Mouse (Mus musculus) brown adipose tissue, adult 24 weeks (tissue): ENCODE measurements at regions not wholly inside any gene's neighbourhood (a gene's known extent, or its start where the extent isn't known, plus 50 kb on each side); places are given as distances from the start of the nearest gene placed in this dataset.

Experiments used
- H3K27ac ChIP-seq: fragments of 200-500 bp; replicated peaks from 2 replicates; pipeline ENCODE4 v1.5.1; 2012; ENCODE audit warnings: low read depth, mild to moderate bottlenecking, low read length
- H3K4me1 ChIP-seq: fragments of 200-500 bp; 2 replicates; pipeline ENCODE4 v1.6.1; 2012; ENCODE audit warnings: low read length, mixed read lengths; ENCODE audit not compliant: control insufficient read depth, insufficient read depth, insufficient read length
- H3K4me3 ChIP-seq: fragments of 200-500 bp; 2 replicates; pipeline ENCODE4 v1.5.1; 2012; ENCODE audit warnings: low read depth, mild to moderate bottlenecking, low read length, moderate library complexity; ENCODE audit not compliant: insufficient read depth

- Histone ChIP-seq H3K27ac (no peak overlapping the region), H3K4me3 (no peak overlapping the region)
These were observed 63.8 kb upstream of the Ngly1 start for GRCm38 (mm10) chr14:16185246-16185645.

More at GRCm38 (mm10) chr14:16185246-16185645, 63.8 kb upstream of the Ngly1 start:
- H3K4me1 ChIP-seq: no peaks in the 10 kb centered on the region
